Mouse (Mus musculus) cerebellum, adult 2 months (tissue): ENCODE results near the gene Ssh1.

ENCODE experiments used
- CTCF ChIP-seq: fragments of 200-500 bp; IDR thresholded peaks from 2 replicates; pipeline ENCODE4 v1.5.1; 2011; ENCODE audit warnings: low read depth, mild to moderate bottlenecking, control low read depth, low read length, moderate library complexity, borderline replicate concordance; ENCODE audit not compliant: insufficient read depth
- POLR2A ChIP-seq: fragments of 200-500 bp; IDR thresholded peaks from 2 replicates; pipeline ENCODE4 v1.6.1; 2011; ENCODE audit warnings: low read length, control low read depth, borderline replicate concordance; ENCODE audit not compliant: insufficient read depth

GRCm38 (mm10) chr5:113990593-113990992 lies 3.1 kb downstream of the Ssh1 start:
- TF ChIP-seq CTCF (no peak; the same call in 1 of the 2 replicates), POLR2A (no peak)
